Mouse (Mus musculus) embryonic facial prominence, embryonic 14.5 days (tissue): Measurements from ENCODE around the gene Cdc5l. TPM values are rescaled to one million over a fixed set of nuclear protein-coding genes. Genes with fewer than 3 reads are reported as not detected.
A peak's percentile ranks its signal among the peaks of the same experiment; 100 is the strongest.

Source experiments
- ATAC-seq: fragments of 200-750 bp; cut with Nextera tagmentation; 2 replicates; pipeline ENCODE4 v1.8.0; 2017; ENCODE audit warnings: low read depth, moderate number of reproducible peaks, moderate TSS enrichment
- DNase-seq: peaks from one replicate; pipeline ENCODE4 v3.0.0-alpha.2; 2015; ENCODE audit warnings: low spot score
- H3K27ac ChIP-seq: fragments of 300-500 bp; sonication (generic); replicated peaks from 2 replicates; pipeline ENCODE4 v1.5.1; 2014; ENCODE audit warnings: low read depth, mild to moderate bottlenecking, low read length, moderate library complexity
- H3K27me3 ChIP-seq: fragments of 300-500 bp; sonication (generic); replicated peaks from 2 replicates; pipeline ENCODE4 v1.6.1; 2014; ENCODE audit warnings: low read length; ENCODE audit not compliant: control insufficient read depth, insufficient read depth
- H3K36me3 ChIP-seq: fragments of 300-500 bp; sonication (generic); 2 replicates; pipeline ENCODE4 v1.6.1; 2014; ENCODE audit warnings: low read length, mixed read lengths; ENCODE audit not compliant: control insufficient read depth, insufficient read depth
- H3K4me1 ChIP-seq: fragments of 300-500 bp; sonication (generic); 2 replicates; pipeline ENCODE4 v1.6.1; 2014; ENCODE audit warnings: antibody characterized with exemption, low read length; ENCODE audit not compliant: control insufficient read depth, insufficient read depth
- H3K4me2 ChIP-seq: fragments of 300-500 bp; sonication (generic); 2 replicates; pipeline ENCODE4 v1.6.1; 2014; ENCODE audit warnings: low read depth, mild to moderate bottlenecking, low read length, moderate library complexity, mixed read lengths
- H3K4me3 ChIP-seq: fragments of 300-500 bp; sonication (generic); 2 replicates; pipeline ENCODE4 v1.5.1; 2014; ENCODE audit warnings: low read depth, mild to moderate bottlenecking, low read length
- H3K9ac ChIP-seq: fragments of 300-500 bp; sonication (generic); 2 replicates; pipeline ENCODE4 v1.6.1; 2014; ENCODE audit warnings: low read depth, mild to moderate bottlenecking, low read length, moderate library complexity, mixed read lengths
- H3K9me3 ChIP-seq: fragments of 300-500 bp; sonication (generic); 2 replicates; pipeline ENCODE4 v1.6.1; 2016; ENCODE audit warnings: low read length; ENCODE audit not compliant: control insufficient read depth
- WGBS: fragments of 180-500 bp; shearing (Covaris S2); extraction: QIAGEN DNeasy Blood & Tissue Kit; methylation state at CpG from one replicate; pipeline ENCODE4 v1.1.7; 2014; 5-methylcytosine and 5-hydroxymethylcytosine counted together
- polyA plus RNA-seq: library from polyadenylated mRNA; unstranded; fragments of >200 nt; fragmentation: Nextera tagmentation; extraction: Ambion mirVana; gene quantifications from 2 replicates; pipeline ENCODE4 v1.2.1, GENCODE M21; 2014

Gene Cdc5l
- 60.1 and 61.1 TPM in 2 replicates for polyA plus RNA-seq

DNA sequence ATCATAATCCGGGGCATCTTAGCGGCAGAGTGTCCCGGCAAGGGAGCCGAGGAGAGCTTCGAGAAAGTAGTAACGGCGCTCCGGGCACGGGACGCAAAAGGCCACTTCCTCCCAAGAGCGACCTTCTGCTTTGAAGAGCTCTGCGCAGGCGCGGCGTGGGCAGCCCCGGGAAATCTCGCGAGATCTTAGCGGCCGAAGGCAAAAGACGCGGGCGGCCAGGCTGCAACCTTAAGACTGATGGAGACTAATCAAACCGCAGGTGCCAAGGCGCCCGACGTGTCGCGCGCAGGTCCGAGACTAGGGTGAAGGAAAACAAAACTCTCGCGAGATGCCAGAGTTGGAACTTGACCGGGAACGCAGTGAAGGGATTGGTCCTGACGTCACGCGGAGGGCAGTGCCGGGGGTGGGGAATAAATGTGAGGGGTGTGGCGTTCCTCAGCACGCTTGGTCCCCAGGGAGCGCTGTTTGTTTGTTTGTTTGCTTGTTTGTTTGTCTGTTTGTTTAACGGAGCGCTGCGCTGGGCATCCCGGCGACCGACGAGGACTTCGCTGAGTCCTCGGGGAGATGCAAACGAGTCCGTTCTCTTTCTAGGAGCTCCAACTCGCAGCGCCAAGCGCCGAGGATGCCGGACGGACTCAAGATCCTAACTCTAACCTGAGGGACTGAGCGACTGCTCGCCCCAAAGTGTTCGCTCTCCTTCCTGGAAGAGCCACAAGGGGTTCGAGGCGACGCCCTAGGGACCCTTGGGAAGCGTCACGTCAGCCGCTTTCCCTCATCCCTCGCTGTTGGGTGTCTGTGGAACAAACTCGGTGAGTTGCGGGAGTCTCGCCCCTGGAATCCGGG lies at the start of gene Cdc5l:
Cdc5l (minus strand) TSS at position 319 of the 843 bp plus-strand sequence.
- peaks cover 17% of the 10 kb centered on the region for H3K4me1 ChIP-seq
- peak within 1 kb of the TSS; percentile 90 for H3K4me2 ChIP-seq
- ATAC-seq (peak; percentile 97), DNase-seq (peak; percentile 99)
- H3K9me3 ChIP-seq: no peaks in the 10 kb centered on the region
- no peaks in the 10 kb centered on the region for H3K27me3 ChIP-seq
- H3K27ac ChIP-seq: peak within 1 kb of the TSS; percentile 98
- peak within 1 kb of the TSS; percentile 91 for H3K4me3 ChIP-seq
- peak within 1 kb of the TSS; percentile 94 for H3K9ac ChIP-seq
- H3K36me3 ChIP-seq: peaks cover 7% of the 10 kb centered on the region
- under 1% methylated on average over 73 of the region's 73 CpGs for WGBS

GRCm38 (mm10) chr17:45480429-45480828 lies 46.9 kb upstream of the Cdc5l start:
- ATAC-seq (no peak), DNase-seq (no peak)
- WGBS: 26% methylated on average over 2 of the region's 2 CpGs
- Histone ChIP-seq H3K9ac (no peak overlapping the region), H3K4me2 (no peak overlapping the region), H3K27me3 (peaks cover 11% of the 10 kb centered on the region; the same call in 1 of the 2 replicates), H3K4me3 (no peak overlapping the region), H3K4me1 (no peaks in the 10 kb centered on the region), H3K36me3 (no peaks in the 10 kb centered on the region), H3K27ac (no peak overlapping the region), H3K9me3 (no peaks in the 10 kb centered on the region; the same call in 1 of the 2 replicates)

DNA sequence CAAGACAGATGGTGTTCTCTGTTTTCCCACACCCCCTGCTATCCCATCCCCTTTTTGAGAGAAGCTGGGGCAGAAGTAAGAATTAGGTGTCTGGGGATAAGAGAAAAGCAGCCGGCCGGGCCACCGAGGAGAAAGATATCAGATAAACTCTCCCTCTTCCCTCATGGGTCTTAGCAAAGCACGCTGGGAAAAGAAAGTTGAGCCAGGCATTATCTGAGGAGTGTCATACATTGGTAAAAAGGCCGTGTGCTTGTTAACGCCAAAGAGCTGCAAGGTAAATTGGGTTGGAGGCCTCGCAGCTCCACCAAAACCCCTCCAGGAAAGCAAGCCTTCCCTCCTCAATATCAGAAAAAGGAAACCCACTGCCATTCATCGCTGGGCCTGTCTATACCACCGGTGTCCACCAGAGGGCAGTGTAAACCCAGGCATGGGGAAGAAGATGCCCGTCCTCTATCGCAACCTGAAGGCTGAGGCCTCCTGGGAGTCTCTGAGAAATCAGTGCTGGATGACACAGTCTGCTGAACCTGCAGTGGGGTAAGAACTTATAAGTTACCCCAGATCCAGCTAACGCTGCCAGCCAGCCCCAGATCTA lies 44.8 kb upstream of the Cdc5l start:
- DNase-seq (peak; percentile 66), ATAC-seq (peak; percentile 31; the same call in 1 of the 2 replicates)
- no peak overlapping the region for H3K4me2 ChIP-seq
- H3K4me3 ChIP-seq: no peak overlapping the region
- H3K4me1 ChIP-seq: no peaks in the 10 kb centered on the region
- 11% methylated on average over 12 of the region's 12 CpGs for WGBS
- H3K27me3 ChIP-seq: peaks cover 13% of the 10 kb centered on the region
- H3K36me3 ChIP-seq: no peaks in the 10 kb centered on the region
- no peak overlapping the region for H3K27ac ChIP-seq
- H3K9ac ChIP-seq: no peak overlapping the region
- no peaks in the 10 kb centered on the region; the same call in 1 of the 2 replicates for H3K9me3 ChIP-seq

DNA sequence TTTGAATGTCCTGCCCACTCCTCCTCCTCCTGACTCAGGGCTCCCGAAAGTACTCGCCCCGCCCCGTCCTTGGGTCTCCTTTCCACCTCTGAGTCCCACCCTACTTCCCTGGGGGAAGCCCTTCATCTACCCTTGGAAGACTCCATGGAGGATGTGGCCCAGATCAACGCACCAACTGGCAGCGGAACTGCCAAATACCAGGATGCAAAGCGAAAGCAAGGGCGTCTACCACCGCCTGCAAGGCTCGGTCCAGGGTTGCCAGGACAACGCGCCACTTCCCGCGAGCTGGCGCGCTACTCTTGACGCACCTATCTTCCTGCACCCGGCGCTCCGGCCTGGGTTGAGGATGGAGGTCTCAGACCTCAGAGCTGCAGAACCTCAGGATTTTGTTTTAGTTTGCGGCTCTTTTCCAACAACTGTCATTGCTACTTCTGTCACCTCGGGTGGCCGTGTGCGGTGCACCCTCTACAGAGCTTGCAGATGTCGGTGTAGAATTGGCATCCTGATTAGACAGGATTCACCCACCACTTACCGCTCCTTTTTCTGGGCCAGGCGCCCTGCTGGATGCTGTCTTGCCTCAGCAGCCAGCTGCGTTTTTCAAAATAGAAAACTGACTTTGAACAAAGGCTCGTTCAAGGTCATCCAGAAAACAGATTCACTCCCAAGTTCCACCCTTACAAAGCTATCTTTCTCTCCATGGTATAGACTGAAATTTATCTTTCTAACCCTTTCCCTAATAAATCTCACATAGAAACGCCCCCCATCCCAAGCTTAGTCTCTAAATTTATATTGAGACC lies 41.3 kb upstream of the Cdc5l start, which contains the start of gene Spats1:
Spats1 (minus strand) TSS at position 747 of the 797 bp plus-strand sequence.
- no peaks in the 10 kb centered on the region for H3K36me3 ChIP-seq
- peak; percentile 82 for ATAC-seq

GRCm38 (mm10) chr17:45474146-45474545 lies 40.6 kb upstream of the Cdc5l start:
- no peak for ATAC-seq
- no peaks in the 10 kb centered on the region for H3K36me3 ChIP-seq
- peaks cover 13% of the 10 kb centered on the region for H3K27me3 ChIP-seq
- WGBS: 69% methylated on average over 8 of the region's 8 CpGs
- H3K4me1 ChIP-seq: no peaks in the 10 kb centered on the region
- no peak overlapping the region for H3K27ac ChIP-seq
- DNase-seq: no peak
- peak overlapping the region; percentile 58 for H3K4me2 ChIP-seq
- H3K9ac ChIP-seq: no peak overlapping the region
- peak overlapping the region; percentile 43 for H3K4me3 ChIP-seq
- H3K9me3 ChIP-seq: no peaks in the 10 kb centered on the region

More for the DNA sequence above, 41.3 kb upstream of the Cdc5l start, which contains the start of gene Spats1:
- 9% methylated on average over 30 of the region's 30 CpGs for WGBS
- DNase-seq: peak; percentile 74
- H3K4me1 ChIP-seq: no peaks in the 10 kb centered on the region
- peak within 1 kb of the TSS; percentile 58 for H3K4me2 ChIP-seq
- H3K4me3 ChIP-seq: peak within 1 kb of the TSS; percentile 43
- H3K27ac ChIP-seq: no peak within 1 kb of the TSS
- peak within 1 kb of the TSS; percentile 53 for H3K9ac ChIP-seq
- peaks cover 13% of the 10 kb centered on the region for H3K27me3 ChIP-seq
- no peaks in the 10 kb centered on the region for H3K9me3 ChIP-seq

- no peak overlapping the region for H3K9ac ChIP-seq
- no peak overlapping the region for H3K27ac ChIP-seq
- ATAC-seq (no peak), DNase-seq (no peak)
- no peaks in the 10 kb centered on the region for H3K4me1 ChIP-seq
- H3K9me3 ChIP-seq: no peaks in the 10 kb centered on the region
- H3K4me2 ChIP-seq: no peak overlapping the region
- no peak overlapping the region for H3K4me3 ChIP-seq
- 76% methylated on average over 6 of the region's 6 CpGs for WGBS
- peaks cover 13% of the 10 kb centered on the region for H3K27me3 ChIP-seq
- no peaks in the 10 kb centered on the region for H3K36me3 ChIP-seq
Measured at GRCm38 (mm10) chr17:45473667-45474066, 40.1 kb upstream of the Cdc5l start.

DNA sequence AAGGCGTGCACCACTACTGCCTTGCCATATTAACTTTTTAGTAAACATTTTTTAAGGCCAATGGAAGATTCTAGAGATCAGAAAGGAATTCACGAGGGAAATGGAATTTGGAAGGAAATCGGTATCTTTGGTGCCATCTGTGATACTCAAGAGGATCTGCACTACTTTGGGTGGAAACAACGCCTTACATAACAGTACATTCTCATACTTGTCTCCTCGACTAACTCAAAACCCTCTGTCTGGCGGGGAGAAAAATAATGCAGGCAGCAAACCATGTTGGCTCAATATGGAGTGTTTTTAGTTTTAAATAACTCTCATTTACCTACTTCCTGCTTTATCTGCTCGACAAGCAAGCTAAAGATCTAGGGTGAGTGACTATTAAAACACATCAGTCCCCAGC lies 37.2 kb upstream of the Cdc5l start:
- DNase-seq: no peak
- no peaks in the 10 kb centered on the region for H3K4me1 ChIP-seq
- H3K27me3 ChIP-seq: peaks cover 5% of the 10 kb centered on the region; the same call in 1 of the 2 replicates
- H3K4me3 ChIP-seq: no peak overlapping the region
- H3K9ac ChIP-seq: no peak overlapping the region
- no peak for ATAC-seq
- 82% methylated on average over 7 of the region's 7 CpGs for WGBS
- no peak overlapping the region for H3K4me2 ChIP-seq
- H3K9me3 ChIP-seq: peaks cover 9% of the 10 kb centered on the region; the same call in 1 of the 2 replicates
- H3K27ac ChIP-seq: no peak overlapping the region
- H3K36me3 ChIP-seq: no peaks in the 10 kb centered on the region

DNA sequence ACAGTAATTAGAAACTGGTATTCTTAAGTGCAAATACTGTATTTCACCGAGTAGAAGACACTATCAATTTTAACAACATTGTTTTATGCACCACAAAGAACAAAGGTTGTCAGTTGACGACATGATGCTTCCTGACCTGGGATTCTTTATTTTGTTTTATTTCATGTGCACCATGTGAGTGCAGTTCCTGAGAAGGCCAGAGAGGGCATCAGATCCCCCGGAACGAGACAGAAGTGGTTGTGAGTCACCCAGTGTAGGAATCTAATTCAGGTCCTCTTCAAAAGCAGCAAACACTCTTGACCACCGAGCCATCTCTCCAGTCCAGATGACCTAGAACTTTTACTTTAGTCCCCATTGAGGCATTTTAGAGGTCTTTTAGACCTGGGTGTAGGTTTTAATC lies 34.8 kb upstream of the Cdc5l start:
- Histone ChIP-seq H3K27me3 (no peaks in the 10 kb centered on the region), H3K36me3 (no peaks in the 10 kb centered on the region), H3K4me1 (no peaks in the 10 kb centered on the region), H3K27ac (no peak overlapping the region), H3K9ac (no peak overlapping the region), H3K4me3 (no peak overlapping the region), H3K9me3 (peaks cover 9% of the 10 kb centered on the region; the same call in 1 of the 2 replicates), H3K4me2 (no peak overlapping the region)
- no peak for ATAC-seq
- 81% methylated on average over 5 of the region's 5 CpGs for WGBS
- no peak for DNase-seq
